Mouse (Mus musculus) central nervous system, embryonic 14 days (tissue): ENCODE results near the gene Slfn1. TPM values are rescaled to one million over a fixed set of nuclear protein-coding genes. Genes with fewer than 3 reads are reported as not detected.

Source experiments
- polyA plus RNA-seq: library from polyadenylated mRNA; depleted of rRNA; stranded (reverse); fragments of >200 nt; gene quantifications from 2 replicates; pipeline ENCODE4 v1.2.3, GENCODE M21; 2012; rRNA removed

Slfn1 gene
- polyA plus RNA-seq: 0.45 and 0.84 TPM in 2 replicates

DNA sequence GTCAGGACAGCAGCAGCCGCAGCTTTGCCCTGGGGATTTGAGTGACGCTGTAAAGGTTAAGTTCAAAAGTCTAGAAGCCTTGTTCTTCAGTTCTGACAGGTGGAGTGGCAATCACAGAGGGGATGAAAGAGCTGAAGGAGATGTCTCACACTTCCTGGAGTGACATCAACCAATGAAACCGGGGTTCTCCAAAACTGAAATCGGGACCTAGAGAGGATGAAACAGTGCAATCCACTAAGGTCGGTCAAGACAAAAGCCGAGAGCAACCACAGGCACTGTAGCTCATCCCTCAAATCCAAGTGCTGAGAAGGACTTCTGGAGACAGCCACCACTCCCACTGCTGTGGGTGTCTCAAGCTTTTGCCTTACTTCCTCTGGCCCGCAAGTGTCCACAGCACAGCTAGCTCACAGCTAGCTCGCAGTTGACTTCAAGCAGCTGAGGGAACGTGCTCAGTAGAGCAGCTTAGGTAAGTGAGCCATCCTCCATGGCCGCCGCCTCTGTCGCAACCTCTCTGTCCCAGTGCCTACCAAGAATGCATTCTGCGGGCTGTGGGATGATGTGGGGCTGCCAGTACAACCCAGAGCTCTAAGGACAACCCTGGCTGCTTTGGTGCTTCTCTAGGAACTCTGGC, at the start of gene Slfn1:
Gene Slfn1 (plus strand): TSS at position 253 of the 631 bp plus-strand sequence.

Other genes starting within 250 kb of the Slfn1 start
- gene Rffl, start 245.6 kb upstream of the Slfn1 start, polyA plus RNA-seq: 5.4 and 6.8 TPM in 2 replicates
- gene Rad51d, start 226.2 kb upstream of the Slfn1 start, polyA plus RNA-seq: 9.7 and 11.6 TPM in 2 replicates
- 0.02 TPM in 1 of 2 replicates, not detected in the other for gene Fndc8, start 224.7 kb upstream of the Slfn1 start, polyA plus RNA-seq
- gene Nle1, start 208.4 kb upstream of the Slfn1 start, polyA plus RNA-seq: 72.8 and 74.0 TPM in 2 replicates
- gene Unc45b, start 206.3 kb upstream of the Slfn1 start, polyA plus RNA-seq: 1.1 and 5.9 TPM in 2 replicates
- gene Slfn5, start 165.5 kb upstream of the Slfn1 start, polyA plus RNA-seq: 1.9 and 2.2 TPM in 2 replicates
- 3.3 and 3.7 TPM in 2 replicates for gene Slfn9, start 125.0 kb upstream of the Slfn1 start, polyA plus RNA-seq
- 0.43 and 0.66 TPM in 2 replicates for gene Slfn8, start 96.0 kb upstream of the Slfn1 start, polyA plus RNA-seq
- 2.2 and 3.4 TPM in 2 replicates for gene Slfn2, start 51.7 kb upstream of the Slfn1 start, polyA plus RNA-seq
- 1.2 and 3.1 TPM in 2 replicates for gene Slfn4, start 58.3 kb downstream of the Slfn1 start, polyA plus RNA-seq
- gene Slfn3, start 74.5 kb downstream of the Slfn1 start, polyA plus RNA-seq: 0.26 and 0.50 TPM in 2 replicates
- 0.04 and 0.06 TPM in 2 replicates for gene Slfn14, start 169.9 kb downstream of the Slfn1 start, polyA plus RNA-seq
- 91.3 and 95.0 TPM in 2 replicates for gene Ap2b1, start 182.2 kb downstream of the Slfn1 start, polyA plus RNA-seq
- gene Pex12, start 185.7 kb downstream of the Slfn1 start, polyA plus RNA-seq: 13.1 and 15.2 TPM in 2 replicates